Mouse (Mus musculus) MEL (cell line): Measurements from ENCODE around the gene Gm10188. TPM values are rescaled to one million over a fixed set of nuclear protein-coding genes. Genes with fewer than 3 reads are reported as not detected.

Experiments used
- DNase-seq: peaks from one replicate; pipeline ENCODE4 v3.0.0; 2011; ENCODE audit warnings: low read depth, low spot score
- H3K27ac ChIP-seq: 2 replicates; pipeline ENCODE4 v1.5.1; 2012; ENCODE audit warnings: low read depth, mild to moderate bottlenecking, control low read depth, low read length, moderate library complexity; ENCODE audit not compliant: control insufficient read depth
- H3K27me3 ChIP-seq, 2 experiments: fragments of 150-350 bp in 1 of 2; sonication (generic) in 1 of 2; 2 replicates each; pipeline ENCODE4 v1.6.1; 2012; ENCODE audit warnings: low read length in 2 of 2, mild to moderate bottlenecking in 2 of 2, improper control_type of control experiment in 1 of 2, moderate library complexity in 1 of 2; ENCODE audit not compliant: insufficient read depth in 2 of 2, control insufficient read depth in 1 of 2
- H3K36me3 ChIP-seq, 2 experiments: 2 replicates each; pipeline ENCODE4 v1.6.1; 2012 to 2014; ENCODE audit warnings: low read length in 2 of 2, improper control_type of control experiment in 1 of 2, inconsistent platforms in 1 of 2, mild to moderate bottlenecking in 1 of 2; ENCODE audit not compliant: insufficient read depth in 2 of 2, control insufficient read depth in 1 of 2
- H3K4me1 ChIP-seq, 2 experiments: fragments of 150-350 bp in 1 of 2; sonication (generic) in 1 of 2; 2 replicates each; pipeline ENCODE4 v1.6.1; 2012; ENCODE audit warnings: low read length in 2 of 2, improper control_type of control experiment in 1 of 2, mild to moderate bottlenecking in 1 of 2; ENCODE audit not compliant: insufficient read depth in 2 of 2, control insufficient read depth in 1 of 2
- H3K4me3 ChIP-seq, 2 experiments: fragments of 150-350 bp in 1 of 2; sonication (generic) in 1 of 2; 2 replicates each; pipeline ENCODE4 v1.5.1; 2012; ENCODE audit warnings: low read depth in 2 of 2, low read length in 2 of 2, mild to moderate bottlenecking in 2 of 2, moderate library complexity in 2 of 2, control low read depth in 1 of 2, improper control_type of control experiment in 1 of 2; ENCODE audit not compliant: control insufficient read depth in 1 of 2, insufficient read depth in 1 of 2
- H3K79me2 ChIP-seq: 2 replicates; pipeline ENCODE4 v1.6.1; 2012; ENCODE audit warnings: mild to moderate bottlenecking, low read length, moderate library complexity; ENCODE audit not compliant: control insufficient read depth, poor library complexity, insufficient read depth
- H3K9ac ChIP-seq: 2 replicates; pipeline ENCODE4 v1.6.1; 2012; ENCODE audit warnings: low read depth, mild to moderate bottlenecking, control low read depth, low read length, moderate library complexity; ENCODE audit not compliant: control insufficient read depth, poor library complexity, severe bottlenecking
- H3K9me3 ChIP-seq: fragments of 150-350 bp; sonication (generic); replicated peaks from 2 replicates; pipeline ENCODE4 v1.6.1; 2012; ENCODE audit warnings: mild to moderate bottlenecking, low read length, improper control_type of control experiment, moderate library complexity; ENCODE audit not compliant: insufficient read depth
- BHLHE40 ChIP-seq: IDR thresholded peaks from 2 replicates; pipeline ENCODE4 v1.6.1; 2012; ENCODE audit warnings: low read depth, mild to moderate bottlenecking, inconsistent platforms, low read length, improper control_type of control experiment, borderline replicate concordance
- CHD1 ChIP-seq: IDR thresholded peaks from 2 replicates; pipeline ENCODE4 v1.6.1; 2012; ENCODE audit warnings: low read depth, mild to moderate bottlenecking, inconsistent platforms, low read length, improper control_type of control experiment
- CTCF ChIP-seq, 3 experiments: IDR thresholded peaks in 2 of 3; conservative IDR thresholded peaks in 1 of 3; 2 replicates each; pipeline ENCODE4 v1.5.1; 2011 to 2012; ENCODE audit warnings: low read length in 3 of 3, low read depth in 2 of 3, mild to moderate bottlenecking in 2 of 3, improper control_type of control experiment in 1 of 3, inconsistent platforms in 1 of 3, mixed read lengths in 1 of 3, moderate library complexity in 1 of 3; ENCODE audit not compliant: control insufficient read depth in 1 of 3, insufficient read depth in 1 of 3, poor library complexity in 1 of 3, severe bottlenecking in 1 of 3
- E2F4 ChIP-seq: IDR thresholded peaks from 2 replicates; pipeline ENCODE4 v1.6.1; 2011; ENCODE audit warnings: low read depth, low read length, improper control_type of control experiment, borderline replicate concordance
- ELF1 ChIP-seq: IDR thresholded peaks from 2 replicates; pipeline ENCODE4 v1.6.1; 2014; ENCODE audit warnings: low read depth, mild to moderate bottlenecking, inconsistent platforms, low read length, improper control_type of control experiment, moderate library complexity
- EP300 ChIP-seq, 2 experiments: IDR thresholded peaks; 2 replicates each; pipeline ENCODE4 v1.6.1; 2011; ENCODE audit warnings: improper control_type of control experiment in 2 of 2, low read length in 2 of 2, low read depth in 1 of 2, mild to moderate bottlenecking in 1 of 2
- GABPA ChIP-seq: IDR thresholded peaks from 2 replicates; pipeline ENCODE4 v1.6.1; 2012; ENCODE audit warnings: low read depth, mild to moderate bottlenecking, inconsistent platforms, low read length, improper control_type of control experiment, moderate library complexity
- GATA1 ChIP-seq: IDR thresholded peaks from 2 replicates; pipeline ENCODE4 v1.6.1; 2011; ENCODE audit warnings: low read depth, low read length, improper control_type of control experiment
- HCFC1 ChIP-seq: IDR thresholded peaks from 2 replicates; pipeline ENCODE4 v1.6.1; 2012; ENCODE audit warnings: low read depth, mild to moderate bottlenecking, inconsistent platforms, low read length, improper control_type of control experiment, moderate library complexity
- KAT2A ChIP-seq: conservative IDR thresholded peaks from 2 replicates; pipeline ENCODE4 v1.6.1; 2012; ENCODE audit warnings: low read depth, low read length, improper control_type of control experiment, inconsistent platforms
- MAFK ChIP-seq: IDR thresholded peaks from 2 replicates; pipeline ENCODE4 v1.6.1; 2011; ENCODE audit warnings: low read depth, mild to moderate bottlenecking, low read length, improper control_type of control experiment, borderline replicate concordance
- MAX ChIP-seq: IDR thresholded peaks from 2 replicates; pipeline ENCODE4 v1.6.1; 2011; ENCODE audit warnings: low read length, improper control_type of control experiment
- MAZ ChIP-seq: IDR thresholded peaks from 2 replicates; pipeline ENCODE4 v1.6.1; 2012; ENCODE audit warnings: low read depth, mild to moderate bottlenecking, inconsistent platforms, low read length, improper control_type of control experiment
- NELFE ChIP-seq: IDR thresholded peaks from 2 replicates; pipeline ENCODE4 v1.6.1; 2011; ENCODE audit warnings: low read depth, low read length, improper control_type of control experiment
- POLR2A ChIP-seq, 2 experiments: IDR thresholded peaks; 2 replicates each; pipeline ENCODE4 v1.6.1; 2011 to 2012; ENCODE audit warnings: low read length in 2 of 2, mild to moderate bottlenecking in 2 of 2, control low read depth in 1 of 2, improper control_type of control experiment in 1 of 2, low read depth in 1 of 2, moderate library complexity in 1 of 2; ENCODE audit not compliant: control insufficient read depth in 1 of 2, insufficient read depth in 1 of 2, poor library complexity in 1 of 2
- POLR2AphosphoS5 ChIP-seq: IDR thresholded peaks from 2 replicates; pipeline ENCODE4 v1.6.1; 2012; ENCODE audit warnings: low read depth, borderline replicate concordance, mild to moderate bottlenecking, inconsistent platforms, low read length, moderate library complexity, mixed read lengths
- RAD21 ChIP-seq: IDR thresholded peaks from 2 replicates; pipeline ENCODE4 v1.6.1; 2011; ENCODE audit warnings: mild to moderate bottlenecking, low read depth, low read length, improper control_type of control experiment
- SIN3A ChIP-seq: IDR thresholded peaks from 2 replicates; pipeline ENCODE4 v1.6.1; 2012; ENCODE audit warnings: low read length, improper control_type of control experiment, inconsistent platforms
- TAL1 ChIP-seq: IDR thresholded peaks from 2 replicates; pipeline ENCODE4 v1.6.1; 2012; ENCODE audit warnings: mild to moderate bottlenecking, inconsistent platforms, low read length, moderate library complexity, mixed read lengths
- TBP ChIP-seq: IDR thresholded peaks from 2 replicates; pipeline ENCODE4 v1.8.0; 2011; ENCODE audit warnings: low read depth, low read length, improper control_type of control experiment
- UBTF ChIP-seq: IDR thresholded peaks from 2 replicates; pipeline ENCODE4 v1.6.1; 2012; ENCODE audit warnings: low read depth, mild to moderate bottlenecking, inconsistent platforms, low read length, improper control_type of control experiment, moderate library complexity, borderline replicate concordance; ENCODE audit not compliant: insufficient read depth
- USF1 ChIP-seq: IDR thresholded peaks from 2 replicates; pipeline ENCODE4 v1.6.1; 2014; ENCODE audit warnings: low read depth, mild to moderate bottlenecking, inconsistent platforms, low read length, improper control_type of control experiment, moderate library complexity
- ZC3H11A ChIP-seq: IDR thresholded peaks from 2 replicates; pipeline ENCODE4 v1.6.1; 2012; ENCODE audit warnings: low read depth, mild to moderate bottlenecking, inconsistent platforms, low read length, improper control_type of control experiment
- ZKSCAN1 ChIP-seq: IDR thresholded peaks from 2 replicates; pipeline ENCODE4 v1.6.1; 2012; ENCODE audit warnings: low read depth, mild to moderate bottlenecking, inconsistent platforms, low read length, improper control_type of control experiment, moderate library complexity
- ZMIZ1 ChIP-seq: IDR thresholded peaks from 2 replicates; pipeline ENCODE4 v1.6.1; 2012; ENCODE audit warnings: low read depth, mild to moderate bottlenecking, inconsistent platforms, low read length, improper control_type of control experiment, moderate library complexity
- ZNF384 ChIP-seq: IDR thresholded peaks from 2 replicates; pipeline ENCODE4 v1.6.1; 2012; ENCODE audit warnings: low read depth, mild to moderate bottlenecking, inconsistent platforms, low read length, improper control_type of control experiment
- polyA plus RNA-seq, 2 experiments: library from polyadenylated mRNA; stranded (reverse) in 1 of 2; unstranded in 1 of 2; fragments of >175 nt in 1 of 2; fragments of >200 nt in 1 of 2; gene quantifications; 2 replicates each; pipeline versions ENCODE4 v1.2.1 to v1.2.4; 2012; ENCODE audit warnings: low replicate concordance in 2 of 2, low read depth in 1 of 2; ENCODE audit not compliant: insufficient read length in 2 of 2, insufficient read depth in 1 of 2, missing spikeins in 1 of 2
- total RNA-seq: library from RNA; depleted of rRNA; stranded (reverse); fragments of 300-350 nt; gene quantifications from 2 replicates; pipeline ENCODE4 v1.2.3, GENCODE M21; 2012

Gene Gm10188
- total and polyA plus RNA-seq, 3 experiments: not detected

GRCm38 (mm10) chr1:132201511-132201860 is 28.1 kb downstream of the Gm10188 start:
- Histone ChIP-seq H3K4me1 (no peaks in the 10 kb centered on the region), H3K36me3 (no peaks in the 10 kb centered on the region), H3K9me3 (no peaks in the 10 kb centered on the region), H3K9ac (no peak overlapping the region), H3K79me2 (no peaks in the 10 kb centered on the region), H3K4me3 (no peak overlapping the region), H3K27ac (no peak overlapping the region), H3K27me3 (peaks cover 31 to 40% of the 10 kb centered on the region in 2 experiments)
- TF ChIP-seq RAD21 (no peak), MAX (no peak), HCFC1 (no peak), POLR2AphosphoS5 (no peak), POLR2A (IDR thresholded peaks at IDR 0.05; ENCODE audit: control insufficient read depth in 1 of 2, insufficient read depth in 1 of 2, low read depth in 1 of 2, low read length in 2 of 2, poor library complexity in 1 of 2) (no peak), KAT2A (no peak), TAL1 (no peak), ELF1 (no peak)
- DNase-seq: no peak

- no peak for DNase-seq
- Histone ChIP-seq H3K36me3 (no peaks in the 10 kb centered on the region), H3K9ac (no peak overlapping the region), H3K27me3 (peaks cover 28 to 36% of the 10 kb centered on the region in 2 experiments), H3K4me3 (no peak overlapping the region), H3K9me3 (no peaks in the 10 kb centered on the region), H3K4me1 (no peaks in the 10 kb centered on the region), H3K27ac (no peak overlapping the region), H3K79me2 (no peaks in the 10 kb centered on the region)
- TF ChIP-seq CHD1 (no peak), TBP (no peak), GABPA (no peak), POLR2A (IDR thresholded peaks at IDR 0.05; ENCODE audit: control insufficient read depth in 1 of 2, insufficient read depth in 1 of 2, low read depth in 1 of 2, low read length in 2 of 2, poor library complexity in 1 of 2) (no peak), ZNF384 (no peak)
Measured at GRCm38 (mm10) chr1:132200562-132201510, 28.7 kb downstream of the Gm10188 start.

GRCm38 (mm10) chr1:132199934-132200333 is 29.6 kb downstream of the Gm10188 start:
- Histone ChIP-seq H3K27me3 (peaks cover 23 to 34% of the 10 kb centered on the region in 2 experiments), H3K9me3 (no peaks in the 10 kb centered on the region), H3K79me2 (no peaks in the 10 kb centered on the region), H3K36me3 (no peaks in the 10 kb centered on the region), H3K4me1 (no peaks in the 10 kb centered on the region), H3K9ac (no peak overlapping the region), H3K27ac (no peak overlapping the region), H3K4me3 (no peak overlapping the region)
- no peak for DNase-seq
- TF ChIP-seq GATA1: no peak
- no peak for TF ChIP-seq BHLHE40
- TF ChIP-seq EP300 (IDR thresholded peaks at IDR 0.05; ENCODE audit: low read depth in 1 of 2, low read length in 2 of 2): no peak
- no peak for TF ChIP-seq NELFE
- no peak for TF ChIP-seq ZMIZ1
- no peak for TF ChIP-seq CTCF (IDR thresholded peaks at IDR 0.05 in 2 of 3, conservative IDR thresholded peaks at IDR 0.05 in 1 of 3; ENCODE audit: control insufficient read depth in 1 of 3, insufficient read depth in 1 of 3, low read depth in 2 of 3, low read length in 3 of 3, poor library complexity in 1 of 3, severe bottlenecking in 1 of 3)
- no peak for TF ChIP-seq ZC3H11A
- no peak for TF ChIP-seq UBTF
- TF ChIP-seq ZKSCAN1: no peak
- TF ChIP-seq E2F4: no peak
- no peak for TF ChIP-seq MAZ
- TF ChIP-seq USF1: no peak
- TF ChIP-seq POLR2AphosphoS5: no peak
- TF ChIP-seq SIN3A: no peak
- no peak for TF ChIP-seq KAT2A
- no peak for TF ChIP-seq MAFK
